24 mouse cellular contexts compared by ENCODE assay signal in genomic region chr9:59985900-59986572, GRCm38 (mm10). TPM values are rescaled to one million over a fixed set of nuclear protein-coding genes. Genes with fewer than 3 reads are reported as not detected.
DNase-seq lines count a peak whose midpoint lies in the region; TF ChIP-seq lines count a peak whose summit lies in the region.
"Had no signal": no experiment of that assay in that cellular context is flagged by ENCODE, and none has a peak within 500 bp of the region (broad histone marks: within the 10 kb centered on the region; RNA-seq: fewer than 3 reads in every experiment).

No protein-coding gene starts in this region.

- H3K4me3 ChIP-seq in layer of hippocampus, adult 2 months, result no peak overlapping the region
- H3K4me3 ChIP-seq: embryonic facial prominence, embryonic 13.5 days; limb, embryonic 12.5 days; midbrain, embryonic 12.5 days; neural tube, embryonic 15.5 days had no signal

- intact Hi-C loops in left cerebral cortex, postnatal 25 days (cut with DNase I), result no loop called here

- H3K27ac ChIP-seq in layer of hippocampus, adult 2 months, result peak overlapping the region; percentile 39; the same call in 1 of the 2 replicates
- H3K27ac ChIP-seq: embryonic facial prominence, embryonic 13.5 days; limb, embryonic 12.5 days; midbrain, embryonic 12.5 days; neural tube, embryonic 15.5 days had no signal

- DNase-seq in layer of hippocampus, adult 2 months (ENCODE audit: low spot score in 2 of 2), result peak; percentile 13 to 30
- no peak for DNase-seq in layer of hippocampus, postnatal 10 days (ENCODE audit: low spot score in 2 of 2)
- peak; percentile 38 for DNase-seq in right cerebral cortex, adult 18-20 months
- DNase-seq in right cerebral cortex, postnatal 14 days, result no peak
- peak; percentile 37 to 80 for DNase-seq in left cerebral cortex, postnatal 25 days (ENCODE audit: low spot score in 2 of 2)
- DNase-seq in adrenal gland, adult 18-20 months (ENCODE audit: low spot score in 2 of 2), result no peak
- no peak for DNase-seq in gastrocnemius, postnatal 25 days
- DNase-seq: adrenal gland, adult 8-10 months; cerebellum, adult 2 months; cerebellum, postnatal 25 days; gastrocnemius, postnatal 10 days; heart, adult 11 months; kidney, adult 11 months; kidney, postnatal 4 days; liver, postnatal 0 days; thymus, postnatal 25 days had no signal

- no peak for TF ChIP-seq CTCF in layer of hippocampus, adult 2 months (conservative IDR thresholded peaks at IDR 0.05)

RNA-seq across cellular contexts. Expression of gene Nr2e3, which starts 25.6 kb away (rescaled TPM):
- not detected for total RNA-seq in layer of hippocampus, adult 2 months (2021)
- total RNA-seq in layer of hippocampus, postnatal 10 days (2021), result not detected
- total RNA-seq in left cerebral cortex, postnatal 25 days (2021), result not detected
- not detected for total RNA-seq in adrenal gland, adult 18-20 months (2021)
- total RNA-seq in gastrocnemius, postnatal 25 days (2021), result not detected
- total RNA-seq: adrenal gland, adult 8-10 months; gastrocnemius, postnatal 10 days; hematopoietic stem cell, adult 5-6 weeks; left cerebral cortex, adult 8-10 months; megakaryocyte progenitor cell, adult 5-6 weeks; MEL had no signal

Comparison
In these comparisons a context has a peak if more than half of its experiments do, and no peak if none do; other contexts are left out.
1. DNase-seq: peak in layer of hippocampus, adult 2 months (2 of 2), right cerebral cortex, adult 18-20 months (single experiment) and left cerebral cortex, postnatal 25 days (2 of 2); none in layer of hippocampus, postnatal 10 days (0 of 2), right cerebral cortex, postnatal 14 days (single experiment), adrenal gland, adult 18-20 months (0 of 2) and gastrocnemius, postnatal 25 days (single experiment).